Mouse (Mus musculus): ENCODE data around the gene Epb41l5. TPM values are rescaled to one million over a fixed set of nuclear protein-coding genes. Genes with fewer than 3 reads are reported as not detected.

The Epb41l5 gene
- polyA plus RNA-seq, 1 experiment from 2014 or later: 36.7 TPM

DNA sequence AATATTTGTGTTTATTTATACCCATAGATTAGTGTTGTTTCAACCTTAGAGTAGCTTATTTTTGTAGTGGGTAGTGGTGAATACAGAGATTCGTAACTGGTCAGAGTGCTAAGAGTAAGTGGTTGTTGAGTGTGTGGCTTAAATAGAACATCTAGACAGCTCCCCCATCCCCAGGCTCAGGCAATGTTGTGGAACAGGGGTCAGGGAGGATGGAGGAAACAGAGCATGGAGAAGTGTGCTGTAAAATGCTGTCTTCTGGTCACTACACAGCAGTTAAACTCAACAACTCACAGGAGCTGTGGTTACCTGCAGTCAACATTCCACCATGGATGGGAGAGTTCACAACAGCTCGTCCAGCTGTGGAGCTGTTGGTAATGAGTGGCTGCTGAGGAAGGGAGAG, 63.8 kb downstream of the Epb41l5 start:
- H3K4me1 ChIP-seq: no peaks in the 10 kb centered on the region
- no peaks in the 10 kb centered on the region for H3K9me3 ChIP-seq
- no peak overlapping the region for H3K9ac ChIP-seq (replicated peaks)
- no peaks in the 10 kb centered on the region for H3K27me3 ChIP-seq
- peaks cover 20% of the 10 kb centered on the region for H3K36me3 ChIP-seq
- no peak overlapping the region for H3K4me2 ChIP-seq (replicated peaks)
- H3K27ac ChIP-seq (replicated peaks): no peak overlapping the region
- no peak overlapping the region for H3K4me3 ChIP-seq
- WGBS: 97% methylated on average over 2 of the region's 2 CpGs
- ATAC-seq (ENCODE audit: low FRiP score, low read depth): no peak

DNA sequence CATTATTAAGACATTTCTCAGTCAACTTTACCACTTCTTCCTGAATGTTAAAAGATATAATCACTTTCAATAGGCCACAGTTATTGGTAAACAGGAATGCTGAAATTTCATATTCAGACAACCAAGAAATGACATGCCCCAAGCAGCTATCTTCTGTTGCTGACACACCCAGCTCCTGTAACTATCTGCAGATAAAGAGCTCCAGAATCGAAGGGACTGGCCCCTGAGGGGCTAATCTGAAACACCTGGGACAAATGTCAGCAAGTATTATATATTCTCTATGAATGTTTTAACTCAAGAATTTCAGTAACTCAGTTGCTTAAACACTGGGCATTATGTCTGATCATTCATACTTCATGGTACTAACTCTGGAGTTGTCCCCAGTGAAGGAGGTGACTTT, 78.7 kb downstream of the Epb41l5 start:
- Histone ChIP-seq H3K36me3 (peaks cover 39% of the 10 kb centered on the region), H3K4me2 (replicated peaks) (no peak overlapping the region), H3K27me3 (no peaks in the 10 kb centered on the region), H3K9me3 (no peaks in the 10 kb centered on the region), H3K4me3 (no peak overlapping the region), H3K4me1 (no peaks in the 10 kb centered on the region), H3K9ac (replicated peaks) (no peak overlapping the region), H3K27ac (replicated peaks) (no peak overlapping the region)
- 72% methylated on average over 1 of the region's 1 CpGs for WGBS
- no peak for ATAC-seq (ENCODE audit: low FRiP score, low read depth)

DNA sequence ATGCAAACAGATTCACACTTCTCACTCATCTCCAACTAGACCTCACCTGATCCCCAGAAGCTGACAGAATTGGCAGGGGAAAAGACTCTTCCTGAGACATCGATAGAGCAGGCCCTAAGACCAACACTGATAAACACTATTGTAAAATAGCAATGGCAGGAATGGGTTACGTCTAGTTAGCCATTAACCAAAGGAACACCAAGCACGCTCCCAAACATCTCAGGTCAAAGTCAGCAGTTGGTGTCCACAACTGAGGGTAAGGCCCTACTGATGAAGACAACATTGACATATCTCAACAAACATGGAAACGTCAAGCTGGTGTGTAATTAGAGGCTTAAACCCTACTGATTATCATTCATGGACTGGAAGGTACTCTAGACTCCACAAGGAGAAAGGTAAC, 83.3 kb downstream of the Epb41l5 start:
- WGBS: 93% methylated on average over 4 of the region's 4 CpGs
- no peak overlapping the region for H3K9ac ChIP-seq (replicated peaks)
- no peak for ATAC-seq (ENCODE audit: low FRiP score, low read depth)

DNA sequence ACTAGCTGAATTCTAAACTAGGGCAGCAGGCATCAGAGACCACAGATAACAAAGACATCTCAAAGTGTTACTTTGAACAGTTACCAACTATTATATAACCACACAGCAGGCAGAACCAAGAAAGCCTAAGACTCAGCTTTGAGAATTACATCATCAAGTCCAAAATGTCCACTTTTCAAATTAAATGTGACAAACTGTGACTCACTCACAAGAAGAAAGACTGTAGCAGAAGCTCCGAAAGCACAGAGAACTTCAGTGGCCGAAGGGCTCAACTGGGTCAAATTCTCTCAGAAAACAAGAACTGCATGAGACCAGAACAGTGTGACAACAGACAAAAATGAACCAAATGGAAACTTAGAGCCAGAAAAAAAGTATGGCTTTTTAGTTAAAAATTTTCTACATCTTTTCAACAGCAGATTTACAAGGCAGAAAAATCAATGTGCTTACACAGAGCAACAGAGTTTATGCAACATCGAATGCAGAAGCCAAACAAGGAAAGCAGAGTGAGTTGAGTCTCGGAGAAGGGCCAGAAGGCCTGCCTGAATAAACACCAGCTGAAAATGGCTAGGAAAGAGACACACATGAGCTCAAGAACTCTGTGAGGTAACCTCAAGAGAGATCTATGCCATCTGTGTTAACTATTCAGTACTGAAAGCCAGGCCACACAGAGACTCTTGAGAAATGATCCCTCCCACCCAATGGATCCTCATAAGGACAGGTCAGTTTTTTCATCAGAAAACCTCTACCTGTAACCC, 91.0 kb downstream of the Epb41l5 start:
- peaks cover 46% of the 10 kb centered on the region for H3K36me3 ChIP-seq
- H3K27ac ChIP-seq (replicated peaks): no peak overlapping the region
- H3K4me2 ChIP-seq (replicated peaks): no peak overlapping the region
- ATAC-seq (ENCODE audit: low FRiP score, low read depth): no peak
- peaks cover 4% of the 10 kb centered on the region; the same call in 1 of the 2 replicates for H3K9me3 ChIP-seq
- WGBS: 83% methylated on average over 4 of the region's 4 CpGs
- no peaks in the 10 kb centered on the region for H3K4me1 ChIP-seq
- H3K4me3 ChIP-seq: no peak overlapping the region
- no peaks in the 10 kb centered on the region for H3K27me3 ChIP-seq
- H3K9ac ChIP-seq (replicated peaks): no peak overlapping the region

More for the DNA sequence above, 83.3 kb downstream of the Epb41l5 start:
- Histone ChIP-seq H3K36me3 (peaks cover 39% of the 10 kb centered on the region), H3K27ac (replicated peaks) (no peak overlapping the region), H3K4me3 (no peak overlapping the region), H3K9me3 (peaks cover 4% of the 10 kb centered on the region; the same call in 1 of the 2 replicates), H3K27me3 (no peaks in the 10 kb centered on the region), H3K4me1 (no peaks in the 10 kb centered on the region), H3K4me2 (replicated peaks) (no peak overlapping the region)

DNA sequence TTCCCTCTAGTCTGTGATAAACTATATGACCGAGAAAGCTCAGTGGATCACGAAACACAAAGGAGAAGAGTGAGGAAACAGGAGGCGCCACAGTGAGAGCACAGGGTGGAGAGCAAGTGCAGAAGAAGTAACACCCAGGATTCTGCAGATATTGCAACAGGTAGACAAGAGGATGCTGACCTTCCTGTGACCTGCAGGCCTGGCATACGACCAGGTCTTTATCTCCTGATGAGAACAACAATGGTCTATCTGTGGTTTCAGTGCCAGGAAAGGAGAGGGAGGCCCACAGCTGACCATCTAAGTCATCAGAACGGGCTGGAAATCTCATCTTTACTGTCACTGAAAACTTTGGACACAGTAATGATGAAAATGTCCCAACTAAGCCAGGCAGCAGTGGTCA, 93.1 kb downstream of the Epb41l5 start:
- no peak overlapping the region for H3K27ac ChIP-seq (replicated peaks)
- H3K4me1 ChIP-seq: no peaks in the 10 kb centered on the region
- H3K9ac ChIP-seq (replicated peaks): no peak overlapping the region
- no peak overlapping the region for H3K4me3 ChIP-seq
- 89% methylated on average over 5 of the region's 5 CpGs for WGBS
- H3K9me3 ChIP-seq: no peaks in the 10 kb centered on the region
- no peak for ATAC-seq (ENCODE audit: low FRiP score, low read depth)
- H3K27me3 ChIP-seq: no peaks in the 10 kb centered on the region
- H3K36me3 ChIP-seq: peaks cover 42% of the 10 kb centered on the region
- H3K4me2 ChIP-seq (replicated peaks): no peak overlapping the region

DNA sequence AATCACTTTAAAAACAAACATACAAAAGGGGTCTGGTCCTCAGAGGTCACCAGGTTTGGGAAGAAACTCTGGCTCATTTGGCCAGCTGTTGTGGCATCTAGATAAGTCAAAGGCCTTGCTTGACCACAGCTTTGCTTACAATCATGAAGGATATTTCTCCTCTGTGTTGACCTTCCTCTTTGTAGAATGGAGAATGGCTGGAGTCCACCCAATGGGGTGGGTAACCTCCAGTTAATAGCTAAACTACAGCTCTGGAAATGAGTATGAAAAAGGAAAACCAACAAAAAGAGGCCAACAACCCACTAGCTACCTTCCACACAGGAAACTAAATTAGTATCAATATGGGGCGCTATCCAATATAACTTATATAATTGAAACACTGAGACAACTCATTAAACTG, 97.1 kb downstream of the Epb41l5 start:
- no peaks in the 10 kb centered on the region for H3K9me3 ChIP-seq
- H3K9ac ChIP-seq (replicated peaks): no peak overlapping the region
- no peaks in the 10 kb centered on the region for H3K27me3 ChIP-seq
- no peak overlapping the region for H3K4me2 ChIP-seq (replicated peaks)
- H3K4me1 ChIP-seq: no peaks in the 10 kb centered on the region
- no peak overlapping the region for H3K4me3 ChIP-seq
- ATAC-seq (ENCODE audit: low FRiP score, low read depth): no peak
- H3K36me3 ChIP-seq: peaks cover 49% of the 10 kb centered on the region
- H3K27ac ChIP-seq (replicated peaks): no peak overlapping the region
- WGBS: 100% methylated on average over 1 of the region's 1 CpGs

DNA sequence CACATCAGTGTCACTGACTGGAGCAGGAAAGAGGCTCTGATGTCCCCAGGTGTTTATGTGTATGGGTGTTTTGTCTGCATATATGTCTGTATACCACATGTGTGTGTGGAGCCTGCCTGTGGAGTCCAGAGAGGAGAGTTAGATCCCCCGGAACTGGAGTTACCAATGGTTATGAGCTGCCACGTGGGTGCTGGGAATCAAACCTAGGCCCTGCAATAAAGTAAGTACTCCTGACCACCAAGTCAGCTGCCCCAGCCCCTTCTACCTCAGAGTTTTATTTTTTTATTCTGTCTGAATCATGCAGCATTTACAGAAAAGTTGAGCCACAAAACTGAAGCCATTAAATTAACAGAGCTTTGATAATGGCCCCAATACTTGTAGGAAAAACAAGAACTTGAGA, 98.7 kb downstream of the Epb41l5 start:
- H3K27ac ChIP-seq (replicated peaks): no peak overlapping the region
- WGBS: 95% methylated on average over 2 of the region's 2 CpGs
- no peaks in the 10 kb centered on the region for H3K27me3 ChIP-seq
- H3K4me3 ChIP-seq: no peak overlapping the region
- no peak overlapping the region for H3K4me2 ChIP-seq (replicated peaks)
- H3K9me3 ChIP-seq: no peaks in the 10 kb centered on the region
- ATAC-seq (ENCODE audit: low FRiP score, low read depth): no peak
- H3K9ac ChIP-seq (replicated peaks): no peak overlapping the region
- H3K36me3 ChIP-seq: peaks cover 56% of the 10 kb centered on the region
- no peaks in the 10 kb centered on the region for H3K4me1 ChIP-seq

DNA sequence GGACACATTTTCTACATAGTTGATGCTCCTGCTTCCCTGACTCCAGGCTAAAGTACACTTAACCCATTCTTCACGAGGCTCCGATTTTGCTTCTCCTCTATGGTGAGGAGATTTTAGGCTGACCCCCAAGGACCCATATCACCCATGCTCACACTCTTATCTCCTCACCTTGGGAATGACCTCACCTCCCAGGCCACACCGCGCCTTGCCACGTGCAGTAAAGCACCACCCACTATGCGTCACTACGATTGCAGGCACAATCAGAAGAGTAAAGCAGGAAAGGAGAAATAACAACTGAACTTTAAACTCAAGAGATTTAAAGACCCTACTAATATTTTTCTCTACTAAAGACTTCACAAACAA, 99.5 kb downstream of the Epb41l5 start:
- peaks cover 49% of the 10 kb centered on the region for H3K36me3 ChIP-seq

DNA sequence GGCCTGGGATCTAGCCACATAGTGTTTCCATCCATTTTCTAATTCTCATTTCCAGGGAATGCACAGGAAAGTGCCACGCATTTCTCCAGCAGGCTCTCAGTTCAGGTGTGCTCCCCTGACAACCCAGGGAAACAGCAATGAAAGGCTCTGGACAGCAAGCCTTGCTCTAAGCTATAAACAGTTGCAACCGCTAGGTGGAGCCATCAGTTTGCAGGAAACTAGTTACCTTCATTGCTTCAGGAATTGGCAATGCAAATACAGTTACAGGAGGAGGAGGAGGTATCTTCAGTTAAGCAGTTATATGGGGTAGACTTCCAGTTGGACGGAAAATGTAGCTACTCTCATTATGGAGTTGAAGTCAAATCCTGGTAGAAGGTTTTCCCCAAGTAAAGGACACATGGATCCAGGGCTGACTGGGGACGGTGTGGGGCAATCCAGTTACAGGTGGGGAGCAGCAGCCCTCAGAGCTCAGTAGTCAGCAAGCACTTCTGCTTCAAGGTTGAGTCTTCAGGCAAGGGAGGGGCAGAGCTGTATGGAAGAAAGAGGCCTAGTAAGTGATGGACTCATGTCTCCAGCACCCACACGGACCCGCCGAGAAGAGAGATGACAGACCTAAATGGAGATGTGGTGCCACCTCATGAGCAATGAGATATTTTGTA, 100.0 kb downstream of the Epb41l5 start:
- Histone ChIP-seq H3K36me3 (peaks cover 50% of the 10 kb centered on the region), H3K4me1 (no peaks in the 10 kb centered on the region), H3K9ac (replicated peaks) (no peak overlapping the region), H3K9me3 (no peaks in the 10 kb centered on the region), H3K27ac (replicated peaks) (no peak overlapping the region), H3K4me2 (replicated peaks) (no peak overlapping the region), H3K4me3 (no peak overlapping the region), H3K27me3 (no peaks in the 10 kb centered on the region)
- peak; percentile 49; the same call in 1 of the 2 replicates for ATAC-seq (ENCODE audit: low FRiP score, low read depth)
- 68% methylated on average over 7 of the region's 7 CpGs for WGBS

More for the DNA sequence above, 99.5 kb downstream of the Epb41l5 start:
- Histone ChIP-seq H3K4me1 (no peaks in the 10 kb centered on the region), H3K27ac (replicated peaks) (no peak overlapping the region), H3K9me3 (no peaks in the 10 kb centered on the region), H3K27me3 (no peaks in the 10 kb centered on the region), H3K4me2 (replicated peaks) (no peak overlapping the region), H3K9ac (replicated peaks) (no peak overlapping the region), H3K4me3 (no peak overlapping the region)
- no peak for ATAC-seq (ENCODE audit: low FRiP score, low read depth)
- 95% methylated on average over 7 of the region's 7 CpGs for WGBS

DNA sequence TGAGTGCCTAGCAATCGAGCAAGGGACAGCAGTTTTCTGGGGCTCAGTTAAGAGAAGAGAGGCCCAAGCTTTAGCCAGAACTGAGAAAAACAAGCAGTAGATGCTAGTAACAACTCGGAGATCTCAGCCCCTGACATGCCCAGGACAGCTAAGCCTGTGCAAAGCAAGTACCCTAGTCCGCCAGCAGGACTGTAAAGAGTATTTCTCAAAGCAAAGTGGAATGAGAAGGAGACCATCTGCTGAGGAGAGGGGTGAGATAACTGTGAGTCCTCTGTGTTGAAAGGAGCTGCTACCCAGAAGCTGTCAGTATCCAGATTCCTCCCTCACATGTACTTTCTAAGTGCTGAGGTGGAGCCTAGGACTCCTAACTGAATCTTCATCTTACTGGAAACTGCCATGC, 102.3 kb downstream of the Epb41l5 start:
- 82% methylated on average over 3 of the region's 3 CpGs for WGBS
- Histone ChIP-seq H3K9ac (replicated peaks) (no peak overlapping the region), H3K27me3 (no peaks in the 10 kb centered on the region), H3K36me3 (peaks cover 51% of the 10 kb centered on the region), H3K4me2 (replicated peaks) (no peak overlapping the region), H3K27ac (replicated peaks) (no peak overlapping the region), H3K4me3 (no peak overlapping the region), H3K4me1 (no peaks in the 10 kb centered on the region), H3K9me3 (no peaks in the 10 kb centered on the region)
- ATAC-seq (ENCODE audit: low FRiP score, low read depth): no peak

DNA sequence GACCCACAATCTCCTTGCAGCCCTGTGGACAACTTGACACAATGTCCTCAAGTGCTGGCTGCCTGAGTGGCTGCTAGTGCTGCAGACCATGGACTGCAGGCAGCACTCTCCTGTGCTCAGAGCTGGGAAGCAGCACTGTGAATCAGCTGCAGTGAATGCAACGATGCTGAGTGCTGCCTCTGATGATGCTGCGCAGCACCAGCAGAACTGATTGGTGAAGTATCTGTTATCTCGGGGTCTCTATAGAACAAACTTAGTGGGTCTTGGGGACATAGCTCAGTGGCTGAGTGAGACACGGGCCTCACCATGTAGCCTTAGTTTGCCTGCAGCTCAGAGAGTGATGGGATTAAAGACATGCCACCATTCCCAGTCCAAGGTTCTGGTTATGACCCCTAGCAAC, 103.1 kb downstream of the Epb41l5 start:
- ATAC-seq (ENCODE audit: low FRiP score, low read depth): no peak
- H3K36me3 ChIP-seq: peaks cover 49% of the 10 kb centered on the region
- WGBS: 93% methylated on average over 4 of the region's 4 CpGs

DNA sequence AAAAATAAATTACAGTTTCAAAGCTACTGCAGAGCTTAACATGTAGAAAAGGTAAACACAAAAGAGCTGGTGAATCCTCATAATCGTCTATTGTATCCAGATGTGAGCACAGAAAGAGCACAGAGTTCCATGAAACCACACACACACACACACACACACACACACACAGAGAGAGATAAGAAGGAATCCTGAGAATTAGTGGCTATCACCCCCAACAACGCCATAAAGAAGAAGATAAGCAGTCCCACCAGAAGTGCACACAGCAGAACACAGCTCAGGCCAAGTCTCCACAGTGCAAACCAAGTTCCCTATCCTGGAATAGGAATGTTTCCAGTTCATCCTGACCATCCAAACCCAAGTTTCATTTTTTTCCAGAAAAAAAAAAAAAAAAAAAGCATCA, 103.6 kb downstream of the Epb41l5 start:
- Histone ChIP-seq H3K9me3 (no peaks in the 10 kb centered on the region), H3K9ac (replicated peaks) (no peak overlapping the region), H3K4me1 (no peaks in the 10 kb centered on the region), H3K36me3 (peaks cover 49% of the 10 kb centered on the region), H3K27ac (replicated peaks) (no peak overlapping the region), H3K4me3 (no peak overlapping the region), H3K4me2 (replicated peaks) (no peak overlapping the region), H3K27me3 (no peaks in the 10 kb centered on the region)
- ATAC-seq (ENCODE audit: low FRiP score, low read depth): no peak
- WGBS: 78% methylated on average over 2 of the region's 2 CpGs

More for the DNA sequence above, 103.1 kb downstream of the Epb41l5 start:
- H3K9ac ChIP-seq (replicated peaks): no peak overlapping the region; the same call in 1 of the 2 replicates
- H3K4me3 ChIP-seq: no peak overlapping the region
- H3K4me2 ChIP-seq (replicated peaks): no peak overlapping the region
- H3K27ac ChIP-seq (replicated peaks): no peak overlapping the region
- no peaks in the 10 kb centered on the region for H3K27me3 ChIP-seq
- H3K9me3 ChIP-seq: no peaks in the 10 kb centered on the region
- no peaks in the 10 kb centered on the region for H3K4me1 ChIP-seq

All from midbrain, embryonic 12.5 days (tissue).